Mouse (Mus musculus): Measurements from ENCODE around the gene Clec4a1.

Gene Clec4a1

DNA sequence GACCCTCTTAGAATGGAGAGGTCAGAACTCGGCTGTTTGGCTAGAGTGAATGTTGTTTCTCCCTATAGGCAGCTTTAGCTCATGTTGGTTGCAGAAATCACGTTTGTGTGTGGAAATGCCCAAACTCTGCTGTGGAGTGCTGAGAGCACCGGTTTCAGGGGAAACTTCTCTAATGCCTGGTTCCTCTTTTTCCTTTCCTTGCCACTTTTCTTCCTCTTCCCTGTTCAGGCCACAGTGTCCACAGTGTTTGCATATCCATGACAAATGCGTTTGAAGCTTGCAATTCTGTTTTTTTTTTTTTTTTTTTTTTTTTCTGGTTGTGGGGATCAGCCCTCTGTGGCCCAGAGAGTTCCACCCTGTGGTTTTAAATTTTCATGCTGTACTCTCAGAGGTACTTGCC, at the start of gene Clec4a1:
Gene Clec4a1, plus strand, starts transcription at position 398 of the 400 bp plus-strand sequence.
- peak; percentile 44 to 48 for DNase-seq (ENCODE audit: low read depth in 1 of 2, low spot score in 2 of 2)

GRCm38 (mm10) chr6:122872800-122873199, 48.8 kb upstream of the Clec4a1 start:
- peak; percentile 41 to 65 for DNase-seq (ENCODE audit: low read depth in 1 of 2, low spot score in 2 of 2)

GRCm38 (mm10) chr6:122873871-122874719, 47.6 kb upstream of the Clec4a1 start, which contains the start of gene Necap1:
TSS of gene Necap1 (plus strand) at chr6:122874474.
- DNase-seq (ENCODE audit: low read depth in 1 of 2, low spot score in 2 of 2) = peak; percentile 92 to 96

GRCm38 (mm10) chr6:122874720-122875389, 46.8 kb upstream of the Clec4a1 start:
- DNase-seq (ENCODE audit: low read depth in 1 of 2, low spot score in 2 of 2) = no peak

GRCm38 (mm10) chr6:122879141-122879735, 42.4 kb upstream of the Clec4a1 start:
- DNase-seq (ENCODE audit: low read depth in 1 of 2, low spot score in 2 of 2) = no peak

DNA sequence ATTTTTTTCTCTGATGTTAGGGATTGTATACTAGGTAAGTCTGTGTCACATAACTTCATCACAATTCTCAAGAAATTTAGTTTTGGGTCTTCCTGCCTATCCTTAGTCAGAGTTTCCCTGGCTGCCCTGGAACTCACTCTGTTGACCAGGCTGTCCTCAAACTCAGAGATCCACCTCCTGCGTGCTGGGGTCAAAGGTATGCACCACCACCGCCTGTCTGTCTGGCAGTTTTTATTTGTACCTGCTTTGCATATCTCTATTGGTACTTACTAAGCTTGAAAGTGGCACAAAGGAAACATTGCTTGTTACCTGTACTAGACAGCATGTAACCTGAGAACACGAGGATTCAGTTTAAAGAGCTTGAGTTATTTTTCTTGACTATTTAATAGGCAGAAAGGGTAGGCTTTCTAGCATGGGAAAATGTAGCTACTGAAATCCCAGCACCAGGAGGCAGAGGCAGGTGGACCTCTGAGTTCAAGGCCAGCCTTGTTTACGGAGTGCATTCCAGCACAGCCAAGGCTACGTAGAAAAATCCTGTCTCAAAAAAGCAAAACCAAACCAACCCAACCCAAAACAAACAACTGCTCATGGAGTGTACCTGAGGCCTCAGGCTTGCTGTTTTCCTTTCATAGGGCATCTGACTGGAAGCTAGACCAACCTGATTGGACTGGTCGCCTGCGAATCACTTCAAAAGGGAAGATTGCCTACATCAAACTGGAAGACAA, 41.7 kb upstream of the Clec4a1 start:
- no peak for DNase-seq (ENCODE audit: low read depth in 1 of 2, low spot score in 2 of 2)

GRCm38 (mm10) chr6:122881287-122881686, 40.4 kb upstream of the Clec4a1 start:
- no peak for DNase-seq (ENCODE audit: low read depth in 1 of 2, low spot score in 2 of 2)

GRCm38 (mm10) chr6:122883603-122884002, 38.0 kb upstream of the Clec4a1 start:
- DNase-seq (ENCODE audit: low read depth in 1 of 2, low spot score in 2 of 2) = no peak

DNA sequence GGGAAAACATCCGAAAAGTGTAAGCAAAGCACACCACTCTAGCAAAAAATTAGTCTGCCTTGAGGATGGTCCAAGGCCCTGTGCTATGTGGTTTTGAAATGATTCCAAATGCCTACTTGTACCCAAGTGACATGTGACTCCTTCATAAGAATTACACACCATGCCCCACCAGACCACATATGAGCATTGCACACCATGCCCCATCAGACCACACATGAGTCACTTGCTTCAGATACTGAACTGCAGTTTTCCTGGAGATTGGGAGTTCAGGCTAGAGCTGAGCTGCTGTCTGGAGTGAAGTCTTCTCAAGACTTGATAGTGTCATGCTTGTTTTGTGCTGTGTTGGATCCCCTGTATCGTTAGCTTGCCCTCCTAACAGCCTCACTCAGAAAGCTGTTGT, 32.0 kb upstream of the Clec4a1 start:
- DNase-seq (ENCODE audit: low read depth in 1 of 2, low spot score in 2 of 2) = no peak

GRCm38 (mm10) chr6:122892442-122893049, 29.1 kb upstream of the Clec4a1 start:
- DNase-seq (ENCODE audit: low read depth in 1 of 2, low spot score in 2 of 2) = peak; percentile 34 to 60

DNA sequence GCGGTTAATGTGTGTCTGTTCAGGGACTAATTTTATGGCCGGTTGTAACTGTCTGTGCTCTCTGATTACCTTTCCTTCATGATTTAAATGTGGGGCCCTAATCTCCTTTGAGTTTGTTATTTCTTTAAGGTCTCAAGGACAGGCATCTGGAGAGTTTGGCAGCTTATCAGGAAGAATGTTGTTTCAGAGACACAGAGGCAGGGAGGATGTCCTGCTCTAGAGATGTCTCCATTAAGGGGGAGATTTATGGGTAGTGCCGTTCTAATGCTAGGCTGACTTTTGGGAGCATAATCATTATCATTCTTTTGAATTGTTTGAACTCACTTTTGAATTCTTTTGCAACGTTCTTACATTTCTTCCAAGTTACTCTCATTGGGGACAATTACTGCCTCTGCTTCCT, 1.7 kb upstream of the Clec4a1 start:
- no peak for DNase-seq (ENCODE audit: low read depth in 1 of 2, low spot score in 2 of 2)

GRCm38 (mm10) chr6:122934845-122935244, 13.2 kb downstream of the Clec4a1 start:
- DNase-seq (ENCODE audit: low read depth in 1 of 2, low spot score in 2 of 2) = peak in 1 of 2 experiments; percentile 19

DNA sequence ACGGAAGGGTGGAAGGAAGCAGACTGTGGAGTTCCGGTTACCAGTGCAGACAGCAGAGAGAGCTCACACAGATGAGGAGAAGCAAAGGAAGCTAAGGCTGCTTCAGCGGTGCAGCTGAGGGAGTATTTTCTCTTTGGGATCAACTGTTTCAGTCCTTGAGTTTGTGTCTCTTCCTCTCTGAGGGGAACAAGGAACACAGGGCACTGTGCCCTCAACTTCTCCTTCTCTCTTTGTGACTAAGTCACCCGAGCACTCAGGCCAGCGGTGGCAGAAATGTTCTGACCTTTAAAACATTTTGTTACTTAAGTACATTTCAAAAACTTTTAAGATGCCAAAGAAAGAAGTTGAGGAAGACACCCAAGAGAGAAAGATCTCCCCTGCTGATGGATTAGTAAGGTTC, 18.0 kb downstream of the Clec4a1 start:
- peak in 1 of 2 experiments; percentile 42 for DNase-seq (ENCODE audit: low read depth in 1 of 2, low spot score in 2 of 2)

- no peak for DNase-seq (ENCODE audit: low read depth in 1 of 2, low spot score in 2 of 2)
These were observed 25.1 kb downstream of the Clec4a1 start for GRCm38 (mm10) chr6:122946760-122947159.

GRCm38 (mm10) chr6:122952401-122952800, 30.8 kb downstream of the Clec4a1 start, which contains the start of gene Clec4a3:
TSS of gene Clec4a3 (plus strand) at chr6:122952515.
- DNase-seq (ENCODE audit: low read depth in 1 of 2, low spot score in 2 of 2) = peak; percentile 53 to 64

DNA sequence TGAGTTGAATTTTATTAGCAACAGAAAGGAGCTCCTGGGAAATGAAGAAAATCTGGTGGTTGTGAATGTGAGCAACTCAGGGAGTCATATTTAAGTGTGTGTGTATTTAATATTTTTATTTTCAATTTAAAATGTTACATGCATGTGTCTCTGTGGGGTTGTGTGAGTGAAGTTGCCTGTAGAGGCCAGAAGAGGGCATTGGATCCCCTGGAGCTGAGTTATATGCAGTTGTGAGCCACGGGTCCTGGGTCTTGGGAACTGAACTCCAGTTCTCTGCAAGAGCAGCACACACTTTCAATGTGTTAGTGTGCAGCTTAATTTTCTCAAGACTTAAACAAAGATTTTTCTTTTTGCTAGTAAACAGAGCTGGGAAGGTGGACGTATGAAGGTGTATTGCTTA, 42.9 kb downstream of the Clec4a1 start:
- DNase-seq (ENCODE audit: low read depth in 1 of 2, low spot score in 2 of 2) = no peak

DNA sequence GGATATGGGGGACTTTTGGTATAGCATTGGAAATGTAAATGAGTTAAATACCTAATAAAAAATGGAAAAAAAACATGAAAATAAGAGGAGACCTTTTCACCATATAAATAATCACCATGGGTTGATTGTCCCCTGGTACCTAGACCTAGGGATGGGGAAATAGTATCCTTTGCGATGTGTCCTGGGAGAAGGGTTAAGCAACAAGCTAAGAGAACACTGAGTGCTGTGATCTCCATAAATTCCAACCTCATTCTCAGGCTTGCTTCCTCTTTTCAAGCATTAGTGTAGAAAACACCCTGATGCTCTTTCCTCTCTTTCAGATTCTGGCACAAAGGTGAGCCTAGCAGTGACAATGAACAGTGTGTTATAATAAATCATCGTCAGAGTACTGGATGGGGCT, 47.4 kb downstream of the Clec4a1 start:
- no peak for DNase-seq (ENCODE audit: low read depth in 1 of 2, low spot score in 2 of 2)
